Mouse (Mus musculus) embryonic facial prominence, embryonic 11.5 days (tissue): Measurements from ENCODE around the gene Bbox1. TPM values are rescaled to one million over a fixed set of nuclear protein-coding genes. Genes with fewer than 3 reads are reported as not detected.

Source experiments
- ATAC-seq: fragments of 200-750 bp; cut with Nextera tagmentation; replicated peaks from 2 replicates; pipeline ENCODE4 v1.8.0; 2017; ENCODE audit warnings: low read depth; ENCODE audit not compliant: insufficient number of reproducible peaks, low FRiP score, low TSS enrichment
- DNase-seq: peaks from one replicate; pipeline ENCODE4 v3.0.0-alpha.2; 2015; ENCODE audit warnings: low spot score
- H3K27ac ChIP-seq: fragments of 300-500 bp; sonication (generic); replicated peaks from 2 replicates; pipeline ENCODE4 v1.5.1; 2014; ENCODE audit warnings: mild to moderate bottlenecking, low read depth, low read length, control low read depth
- H3K27me3 ChIP-seq: fragments of 300-500 bp; sonication (generic); 2 replicates; pipeline ENCODE4 v1.6.1; 2014; ENCODE audit warnings: mild to moderate bottlenecking, low read length, moderate library complexity, mixed read lengths; ENCODE audit not compliant: control insufficient read depth, insufficient read depth
- H3K36me3 ChIP-seq: fragments of 300-500 bp; sonication (generic); replicated peaks from 2 replicates; pipeline ENCODE4 v1.6.1; 2014; ENCODE audit warnings: low read depth, mild to moderate bottlenecking, low read length, moderate library complexity, mixed read lengths; ENCODE audit not compliant: control insufficient read depth, insufficient read depth
- H3K4me1 ChIP-seq: fragments of 300-500 bp; sonication (generic); 2 replicates; pipeline ENCODE4 v1.6.1; 2014; ENCODE audit warnings: low read length, mixed read lengths; ENCODE audit not compliant: control insufficient read depth, insufficient read depth
- H3K4me2 ChIP-seq: fragments of 300-500 bp; sonication (generic); 2 replicates; pipeline ENCODE4 v1.6.1; 2014; ENCODE audit warnings: low read depth, mild to moderate bottlenecking, control low read depth, low read length, moderate library complexity
- H3K4me3 ChIP-seq: fragments of 300-500 bp; sonication (generic); 2 replicates; pipeline ENCODE4 v1.5.1; 2014; ENCODE audit warnings: low read depth, low read length, control low read depth
- H3K9ac ChIP-seq: fragments of 300-500 bp; sonication (generic); replicated peaks from 2 replicates; pipeline ENCODE4 v1.6.1; 2014; ENCODE audit warnings: mild to moderate bottlenecking, control low read depth, low read length
- H3K9me3 ChIP-seq: fragments of 300-500 bp; sonication (generic); replicated peaks from 2 replicates; pipeline ENCODE4 v1.6.1; 2016; ENCODE audit warnings: mild to moderate bottlenecking, low read length, inconsistent platforms, mixed read lengths; ENCODE audit not compliant: control insufficient read depth
- WGBS: fragments of 180-500 bp; shearing (Covaris S2); extraction: QIAGEN DNeasy Blood & Tissue Kit; methylation state at CpG from one replicate; pipeline ENCODE4 v1.1.7; 2014; 5-methylcytosine and 5-hydroxymethylcytosine counted together
- polyA plus RNA-seq: library from polyadenylated mRNA; unstranded; fragments of >200 nt; fragmentation: Nextera tagmentation; extraction: Ambion mirVana; gene quantifications from 2 replicates; pipeline ENCODE4 v1.2.1, GENCODE M21; 2014

Bbox1 gene
- polyA plus RNA-seq: 0.22 and 0.53 TPM in 2 replicates

- Histone ChIP-seq H3K4me2 (no peak within 1 kb of the TSS), H3K36me3 (no peaks in the 10 kb centered on the region), H3K9me3 (no peaks in the 10 kb centered on the region), H3K27me3 (no peaks in the 10 kb centered on the region), H3K9ac (no peak within 1 kb of the TSS), H3K4me1 (no peaks in the 10 kb centered on the region), H3K4me3 (no peak within 1 kb of the TSS), H3K27ac (no peak within 1 kb of the TSS; the same call in 1 of the 2 replicates)
- DNase-seq (no peak), ATAC-seq (no peak)
- whole genome bisulfite sequencing: 85% methylated on average over 6 of the region's 6 CpGs
These were observed at the start of gene Bbox1 for GRCm38 (mm10) chr2:110314509-110315155. Gene Bbox1 (minus strand): TSS chr2:110314560.

GRCm38 (mm10) chr2:110363855-110364254 lies 49.5 kb upstream of the Bbox1 start:
- no peak overlapping the region for H3K27ac ChIP-seq
- no peak overlapping the region for H3K4me3 ChIP-seq
- H3K4me2 ChIP-seq: no peak overlapping the region
- H3K27me3 ChIP-seq: no peaks in the 10 kb centered on the region
- H3K9me3 ChIP-seq: no peaks in the 10 kb centered on the region
- no peak for ATAC-seq
- H3K4me1 ChIP-seq: peaks cover 3% of the 10 kb centered on the region; the same call in 1 of the 2 replicates
- H3K9ac ChIP-seq: no peak overlapping the region
- DNase-seq: no peak
- WGBS: 84% methylated on average over 3 of the region's 3 CpGs
- H3K36me3 ChIP-seq: no peaks in the 10 kb centered on the region

GRCm38 (mm10) chr2:110362432-110363283 lies 48.3 kb upstream of the Bbox1 start, which contains the start of gene Fibin:
Gene Fibin (minus strand): TSS chr2:110363183.
- H3K27me3 ChIP-seq: no peaks in the 10 kb centered on the region
- H3K27ac ChIP-seq: 0 out of 2 replicates have a peak within 1 kb of the TSS, but pooled peaks have one; percentile 1
- peak within 1 kb of the TSS; percentile 64 for H3K4me2 ChIP-seq
- H3K36me3 ChIP-seq: no peaks in the 10 kb centered on the region
- peak within 1 kb of the TSS; percentile 58 for H3K9ac ChIP-seq
- peaks cover 3% of the 10 kb centered on the region; the same call in 1 of the 2 replicates for H3K4me1 ChIP-seq
- ATAC-seq (peak; percentile 78), DNase-seq (peak; percentile 72)
- H3K4me3 ChIP-seq: peak within 1 kb of the TSS; percentile 35
- 1% methylated on average over 33 of the region's 33 CpGs for WGBS
- no peaks in the 10 kb centered on the region for H3K9me3 ChIP-seq

GRCm38 (mm10) chr2:110353302-110353970 lies 39.1 kb upstream of the Bbox1 start:
- Histone ChIP-seq H3K9me3 (no peaks in the 10 kb centered on the region), H3K27ac (no peak overlapping the region), H3K27me3 (no peaks in the 10 kb centered on the region), H3K4me2 (no peak overlapping the region), H3K36me3 (no peaks in the 10 kb centered on the region), H3K9ac (no peak overlapping the region), H3K4me1 (no peaks in the 10 kb centered on the region), H3K4me3 (no peak overlapping the region)
- ATAC-seq (no peak), DNase-seq (no peak)
- WGBS: 89% methylated on average over 5 of the region's 5 CpGs

- no peaks in the 10 kb centered on the region for H3K27me3 ChIP-seq
- no peaks in the 10 kb centered on the region for H3K9me3 ChIP-seq
- H3K36me3 ChIP-seq: no peaks in the 10 kb centered on the region
- H3K4me3 ChIP-seq: no peak overlapping the region
- no peak; the same call in 1 of the 2 replicates for ATAC-seq
- DNase-seq: no peak
- H3K4me1 ChIP-seq: no peaks in the 10 kb centered on the region
- H3K4me2 ChIP-seq: no peak overlapping the region
- no peak overlapping the region for H3K27ac ChIP-seq
- H3K9ac ChIP-seq: no peak overlapping the region
- WGBS: 48% methylated on average over 5 of the region's 5 CpGs
These were observed 37.5 kb upstream of the Bbox1 start for GRCm38 (mm10) chr2:110351843-110352251.

GRCm38 (mm10) chr2:110351406-110351805 lies 37.0 kb upstream of the Bbox1 start:
- no peak for ATAC-seq
- WGBS: 62% methylated on average over 1 of the region's 1 CpGs
- H3K4me1 ChIP-seq: no peaks in the 10 kb centered on the region
- no peak overlapping the region for H3K9ac ChIP-seq
- no peaks in the 10 kb centered on the region for H3K9me3 ChIP-seq
- H3K36me3 ChIP-seq: no peaks in the 10 kb centered on the region
- no peak overlapping the region for H3K27ac ChIP-seq
- no peaks in the 10 kb centered on the region for H3K27me3 ChIP-seq
- H3K4me3 ChIP-seq: no peak overlapping the region
- H3K4me2 ChIP-seq: no peak overlapping the region
- DNase-seq: no peak

- Histone ChIP-seq H3K4me3 (no peak overlapping the region), H3K27me3 (no peaks in the 10 kb centered on the region), H3K4me2 (no peak overlapping the region), H3K9me3 (no peaks in the 10 kb centered on the region), H3K36me3 (no peaks in the 10 kb centered on the region), H3K9ac (no peak overlapping the region), H3K27ac (no peak overlapping the region), H3K4me1 (no peaks in the 10 kb centered on the region)
- DNase-seq: no peak
- no peak for ATAC-seq
These were observed 14.6 kb upstream of the Bbox1 start for GRCm38 (mm10) chr2:110328953-110329352.
